ENCODE assay signal across 8 mouse cellular contexts in genomic region chr5:112597876-112598275, GRCm38 (mm10). TPM values are rescaled to one million over a fixed set of nuclear protein-coding genes. Genes with fewer than 3 reads are reported as not detected.
DNase-seq lines count a peak whose midpoint lies in the region; ATAC-seq lines count a peak whose summit lies in the region.

No protein-coding gene starts in this region.

- peak; percentile 50 to 57 for DNase-seq in heart, postnatal 10 days
- DNase-seq in heart, postnatal 25 days (ENCODE audit: low spot score), result no peak
- peak; percentile 59 for DNase-seq in adrenal gland, postnatal 25 days
- peak; percentile 96 to 97 for DNase-seq in cerebellum, postnatal 36 days
- DNase-seq in kidney, postnatal 36 days, result peak; percentile 85 to 90
- DNase-seq in spleen, postnatal 36 days (ENCODE audit: low spot score in 2 of 2), result no peak
- no peak for DNase-seq in thymus, adult 18-20 months

- intact Hi-C loops in heart, postnatal 10 days (cut with DNase I), result no loop called here
- intact Hi-C loops in heart, postnatal 25 days (cut with DNase I), result no loop called here

- ATAC-seq in erythroid progenitor cell, adult 5-6 weeks (replicated peaks; ENCODE audit: low FRiP score, poor library complexity, severe bottlenecking), result no peak

RNA-seq across cellular contexts. Expression of gene Sez6l, which starts 20.9 kb away (rescaled TPM):
- under 1 TPM; 0.31 to 0.62 TPM for total RNA-seq in heart, postnatal 10 days (2021)
- under 1 TPM; 0.16 to 0.20 TPM for total RNA-seq in heart, postnatal 25 days (2021)
- total RNA-seq in adrenal gland, postnatal 25 days (2021), result 4.3 and 4.6 TPM in 2 replicates
- not detected in 2 replicates for total RNA-seq in erythroid progenitor cell, adult 5-6 weeks (2015; ENCODE audit: low replicate concordance)
- total RNA-seq in erythroid progenitor cell, adult 5-6 weeks (2017; ENCODE audit: low replicate concordance), result not detected in 2 replicates

Comparison
In these comparisons a context has a peak if more than half of its experiments do, and no peak if none do; other contexts are left out.
1. DNase-seq: peak in heart, postnatal 10 days (2 of 2), adrenal gland, postnatal 25 days (single experiment), cerebellum, postnatal 36 days (2 of 2) and kidney, postnatal 36 days (2 of 2); none in heart, postnatal 25 days (single experiment), spleen, postnatal 36 days (0 of 2) and thymus, adult 18-20 months (0 of 2).